Mouse (Mus musculus) liver, embryonic 12.5 days (tissue): ENCODE measurements around the gene Smc4. TPM values are rescaled to one million over a fixed set of nuclear protein-coding genes. Genes with fewer than 3 reads are reported as not detected.
"Not testable (repeated sequence)": the region's sequence is repeated elsewhere in the genome, so short reads cannot be mapped to it uniquely, and the experiment has no call there.

Experiments
- ATAC-seq: fragments of 200-750 bp; cut with Nextera tagmentation; 2 replicates; pipeline ENCODE4 v1.8.0; 2017; ENCODE audit warnings: moderate number of reproducible peaks, mild to moderate bottlenecking, moderate library complexity
- H3K27ac ChIP-seq: fragments of 300-500 bp; sonication (generic); 2 replicates; pipeline ENCODE4 v1.5.1; 2016; ENCODE audit warnings: mild to moderate bottlenecking
- H3K27me3 ChIP-seq: fragments of 300-500 bp; sonication (generic); replicated peaks from 2 replicates; pipeline ENCODE4 v1.6.1; 2016; ENCODE audit warnings: mild to moderate bottlenecking, moderate library complexity
- H3K36me3 ChIP-seq: fragments of 300-500 bp; sonication (generic); 2 replicates; pipeline ENCODE4 v1.6.1; 2016; ENCODE audit warnings: mild to moderate bottlenecking, moderate library complexity
- H3K4me1 ChIP-seq: fragments of 300-500 bp; sonication (generic); 2 replicates; pipeline ENCODE4 v1.6.1; 2016
- H3K4me2 ChIP-seq: fragments of 300-500 bp; sonication (generic); 2 replicates; pipeline ENCODE4 v1.6.1; 2016; ENCODE audit warnings: mild to moderate bottlenecking, moderate library complexity
- H3K4me3 ChIP-seq: fragments of 300-500 bp; sonication (generic); 2 replicates; pipeline ENCODE4 v1.5.1; 2016; ENCODE audit warnings: mild to moderate bottlenecking, moderate library complexity
- H3K9ac ChIP-seq: fragments of 300-500 bp; sonication (generic); 2 replicates; pipeline ENCODE4 v1.6.1; 2016; ENCODE audit warnings: mild to moderate bottlenecking, moderate library complexity
- H3K9me3 ChIP-seq: fragments of 300-500 bp; sonication (generic); replicated peaks from 2 replicates; pipeline ENCODE4 v1.6.1; 2016; ENCODE audit warnings: mild to moderate bottlenecking, moderate library complexity
- WGBS: fragments of 180-500 bp; shearing (Covaris S2); methylation state at CpG from one replicate; pipeline ENCODE4 v1.1.7; 2016; ENCODE audit not compliant: insufficient replicate concordance; 5-methylcytosine and 5-hydroxymethylcytosine counted together
- polyA plus RNA-seq: library from polyadenylated mRNA; unstranded; fragments of >200 nt; fragmentation: Nextera tagmentation; extraction: Ambion mirVana; gene quantifications from 2 replicates; pipeline ENCODE4 v1.2.1, GENCODE M21; 2016

Gene Smc4
- polyA plus RNA-seq, 1 experiment from 2014 or later = 178 TPM

- no peak overlapping the region for H3K9ac ChIP-seq
- H3K36me3 ChIP-seq = 0 out of 2 replicates have a peak, but pooled peaks cover 6% of the 10 kb centered on the region
- ATAC-seq = no peak
- H3K9me3 ChIP-seq = no peaks in the 10 kb centered on the region
- H3K27ac ChIP-seq = no peak overlapping the region
- H3K4me3 ChIP-seq = no peak overlapping the region
- H3K4me1 ChIP-seq = peaks cover 62% of the 10 kb centered on the region
- WGBS = 46% methylated on average over 4 of the region's 4 CpGs
- H3K4me2 ChIP-seq = no peak overlapping the region
- no peaks in the 10 kb centered on the region for H3K27me3 ChIP-seq
These were observed 26.8 kb upstream of the Smc4 start for GRCm38 (mm10) chr3:68977696-68978095.

GRCm38 (mm10) chr3:68979187-68979586 lies 25.4 kb upstream of the Smc4 start:
- peaks cover 61% of the 10 kb centered on the region for H3K4me1 ChIP-seq
- peak; percentile 61 for ATAC-seq
- no peak overlapping the region for H3K9ac ChIP-seq
- no peaks in the 10 kb centered on the region for H3K9me3 ChIP-seq
- peak overlapping the region; percentile 51 for H3K27ac ChIP-seq
- 47% methylated on average over 10 of the region's 10 CpGs for WGBS
- H3K4me2 ChIP-seq = peak overlapping the region; percentile 33
- H3K36me3 ChIP-seq = 0 out of 2 replicates have a peak, but pooled peaks cover 3% of the 10 kb centered on the region
- no peaks in the 10 kb centered on the region for H3K27me3 ChIP-seq
- no peak overlapping the region for H3K4me3 ChIP-seq

GRCm38 (mm10) chr3:68980898-68981297 lies 23.6 kb upstream of the Smc4 start:
- Histone ChIP-seq H3K27ac (no peak overlapping the region), H3K4me2 (no peak overlapping the region), H3K9ac (no peak overlapping the region), H3K9me3 (no peaks in the 10 kb centered on the region), H3K4me1 (peaks cover 46% of the 10 kb centered on the region), H3K36me3 (peaks cover 10% of the 10 kb centered on the region; the same call in 1 of the 2 replicates), H3K27me3 (no peaks in the 10 kb centered on the region), H3K4me3 (no peak overlapping the region)
- ATAC-seq = no peak
- 54% methylated on average over 9 of the region's 9 CpGs for WGBS

GRCm38 (mm10) chr3:68986550-68986949 lies 18.0 kb upstream of the Smc4 start:
- no peak overlapping the region for H3K27ac ChIP-seq
- peaks cover 26% of the 10 kb centered on the region; the same call in 1 of the 2 replicates for H3K36me3 ChIP-seq
- H3K27me3 ChIP-seq = no peaks in the 10 kb centered on the region
- no peak overlapping the region for H3K9ac ChIP-seq
- H3K4me3 ChIP-seq = no peak overlapping the region
- 79% methylated on average over 2 of the region's 2 CpGs for WGBS
- ATAC-seq = no peak
- H3K4me2 ChIP-seq = no peak overlapping the region
- no peaks in the 10 kb centered on the region for H3K4me1 ChIP-seq
- no peaks in the 10 kb centered on the region for H3K9me3 ChIP-seq

DNA sequence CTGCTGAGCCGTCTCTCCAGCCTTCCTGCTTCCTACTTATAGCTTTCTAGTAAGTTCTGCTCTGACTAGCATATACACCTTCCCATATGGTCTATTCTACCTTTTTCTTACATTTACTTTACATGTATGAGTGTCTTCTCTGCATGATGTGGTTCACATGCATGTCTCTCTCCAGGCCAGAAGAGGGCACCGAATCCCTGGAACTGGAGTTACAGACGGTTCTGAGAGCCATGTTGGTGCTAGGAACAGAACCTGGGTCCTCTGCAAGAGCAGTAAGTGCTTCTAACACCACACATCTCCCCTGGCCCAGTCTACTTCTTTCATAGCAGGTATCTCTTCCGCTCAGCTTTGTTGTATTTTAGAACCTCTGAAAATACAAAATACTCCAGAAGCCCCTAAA lies 1.8 kb upstream of the Smc4 start:
- H3K4me2 ChIP-seq = peak overlapping the region; percentile 79
- H3K36me3 ChIP-seq = peaks cover 24% of the 10 kb centered on the region
- H3K27me3 ChIP-seq = no peaks in the 10 kb centered on the region
- H3K9me3 ChIP-seq = no peaks in the 10 kb centered on the region
- peaks cover 16% of the 10 kb centered on the region; the same call in 1 of the 2 replicates for H3K4me1 ChIP-seq
- no peak for ATAC-seq
- H3K27ac ChIP-seq = no peak overlapping the region
- H3K9ac ChIP-seq = no peak overlapping the region
- H3K4me3 ChIP-seq = no peak overlapping the region
- WGBS = 87% methylated on average over 4 of the region's 4 CpGs

DNA sequence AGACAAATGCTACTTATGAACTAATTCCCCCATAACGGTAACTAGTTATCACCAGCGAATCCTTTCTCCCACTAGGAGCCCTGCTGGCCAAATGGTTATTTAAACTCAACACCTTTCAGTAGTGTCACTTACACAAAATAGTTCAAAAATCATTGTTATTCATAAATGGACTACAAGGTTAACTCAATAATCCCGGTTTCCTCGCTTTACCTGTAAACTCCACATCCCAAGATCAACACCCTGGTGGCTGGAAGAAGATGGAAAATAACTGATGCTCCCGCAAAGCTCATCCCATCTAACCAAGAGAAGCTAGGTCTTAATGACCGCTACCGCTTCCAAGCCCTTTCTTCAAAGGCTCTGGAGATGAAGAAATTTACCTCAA lies 492 bp upstream of the Smc4 start:
- Histone ChIP-seq H3K9me3 (no peaks in the 10 kb centered on the region), H3K27ac (peak overlapping the region; percentile 98), H3K27me3 (no peaks in the 10 kb centered on the region), H3K9ac (peak overlapping the region; percentile 74), H3K4me1 (peaks cover 21% of the 10 kb centered on the region), H3K4me2 (peak overlapping the region; percentile 79), H3K4me3 (peak overlapping the region; percentile 100), H3K36me3 (peaks cover 35% of the 10 kb centered on the region)
- ATAC-seq = peak; percentile 8
- under 1% methylated on average over 7 of the region's 7 CpGs for WGBS

DNA sequence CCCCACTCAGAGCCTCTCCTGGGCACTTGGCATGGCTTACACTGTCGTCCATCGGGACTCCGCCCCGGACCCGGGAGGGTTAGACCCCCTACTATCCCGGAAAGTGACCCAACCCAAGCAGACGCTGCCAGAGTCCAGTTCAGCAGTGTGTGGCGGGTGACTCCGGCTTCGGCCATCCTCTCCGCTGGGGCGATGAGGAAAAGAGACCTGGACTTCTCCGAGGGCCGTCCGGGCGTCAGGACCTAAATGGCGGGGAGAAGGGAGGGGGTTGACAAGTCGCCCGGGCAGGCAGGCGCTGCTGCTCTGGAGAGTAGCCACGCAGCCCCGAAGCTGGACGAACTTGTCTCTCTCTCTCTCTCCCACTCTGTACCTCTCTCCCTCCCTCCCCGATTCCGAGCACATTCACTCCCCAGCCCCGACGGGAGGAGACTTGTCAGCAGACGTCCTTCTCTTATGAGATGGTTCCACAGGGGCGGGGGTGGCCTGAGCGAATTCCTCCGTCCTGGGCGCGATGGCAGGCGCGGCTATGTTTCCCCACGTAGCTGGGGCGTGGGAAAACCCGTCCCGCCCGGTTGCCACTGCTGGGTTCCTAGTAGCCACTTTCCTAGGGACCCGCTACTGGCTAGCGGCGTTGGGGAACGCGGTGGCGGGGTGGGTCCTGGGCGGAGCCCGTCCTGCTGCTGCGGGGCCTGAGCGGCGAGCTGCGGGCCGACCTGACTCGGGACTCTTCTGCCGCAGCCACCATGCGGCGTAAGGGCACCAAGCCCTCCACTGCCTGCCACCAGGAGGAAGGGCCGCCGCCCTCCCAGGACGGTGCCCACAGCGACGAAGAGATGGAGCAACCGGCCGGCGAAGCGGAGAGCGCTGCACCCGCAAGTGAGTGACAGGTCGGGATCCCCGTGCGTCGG lies 1.1 kb downstream of the Smc4 start:
- H3K4me1 ChIP-seq = peaks cover 26% of the 10 kb centered on the region
- no peaks in the 10 kb centered on the region for H3K27me3 ChIP-seq
- peak; percentile 72 for ATAC-seq
- peak overlapping the region; percentile 99 for H3K9ac ChIP-seq
- no peaks in the 10 kb centered on the region for H3K9me3 ChIP-seq
- H3K27ac ChIP-seq = peak overlapping the region; percentile 98
- H3K36me3 ChIP-seq = peaks cover 42% of the 10 kb centered on the region
- peak overlapping the region; percentile 100 for H3K4me3 ChIP-seq
- under 1% methylated on average over 72 of the region's 72 CpGs for WGBS
- H3K4me2 ChIP-seq = peak overlapping the region; percentile 79

DNA sequence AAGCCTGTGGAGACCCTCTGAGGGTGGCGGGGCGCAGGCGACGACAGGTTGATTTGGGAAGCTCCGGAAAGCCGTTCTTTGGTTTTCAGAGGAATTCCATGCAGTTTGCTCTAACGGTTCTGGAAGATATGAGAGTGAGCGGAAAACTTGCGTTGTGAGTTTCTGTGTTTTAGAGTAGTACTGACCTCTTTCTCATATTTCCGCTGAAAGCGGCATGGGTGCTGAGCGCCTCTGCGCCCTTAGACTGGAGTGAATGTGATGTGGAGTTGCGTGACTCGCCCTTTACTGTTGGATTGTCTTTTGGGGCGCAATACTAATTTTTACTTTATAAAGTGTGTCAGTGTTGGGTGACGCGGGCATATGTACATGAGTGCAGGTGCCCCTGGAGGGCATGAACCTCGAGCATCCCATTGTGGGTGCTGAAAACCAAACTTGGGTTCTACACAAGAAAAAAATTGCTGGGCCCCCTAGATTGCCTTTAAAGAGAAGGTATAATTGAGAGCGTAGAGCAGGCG lies 1.8 kb downstream of the Smc4 start:
- WGBS = 6% methylated on average over 21 of the region's 21 CpGs
- Histone ChIP-seq H3K4me2 (peak overlapping the region; percentile 79), H3K27me3 (no peaks in the 10 kb centered on the region), H3K9ac (peak overlapping the region; percentile 99), H3K4me3 (peak overlapping the region; percentile 100), H3K36me3 (peaks cover 42% of the 10 kb centered on the region), H3K4me1 (peaks cover 26% of the 10 kb centered on the region), H3K27ac (peak overlapping the region; percentile 98), H3K9me3 (no peaks in the 10 kb centered on the region)
- no peak for ATAC-seq

GRCm38 (mm10) chr3:69008873-69009272 lies 4.3 kb downstream of the Smc4 start:
- 71% methylated on average over 2 of the region's 2 CpGs for WGBS
- H3K27ac ChIP-seq = no peak overlapping the region
- H3K27me3 ChIP-seq = no peaks in the 10 kb centered on the region
- no peak for ATAC-seq
- no peak overlapping the region for H3K4me3 ChIP-seq
- H3K9me3 ChIP-seq = no peaks in the 10 kb centered on the region
- H3K4me1 ChIP-seq = peaks cover 18% of the 10 kb centered on the region
- H3K9ac ChIP-seq = no peak overlapping the region
- peak overlapping the region; percentile 37; the same call in 1 of the 2 replicates for H3K4me2 ChIP-seq
- peaks cover 57% of the 10 kb centered on the region for H3K36me3 ChIP-seq

DNA sequence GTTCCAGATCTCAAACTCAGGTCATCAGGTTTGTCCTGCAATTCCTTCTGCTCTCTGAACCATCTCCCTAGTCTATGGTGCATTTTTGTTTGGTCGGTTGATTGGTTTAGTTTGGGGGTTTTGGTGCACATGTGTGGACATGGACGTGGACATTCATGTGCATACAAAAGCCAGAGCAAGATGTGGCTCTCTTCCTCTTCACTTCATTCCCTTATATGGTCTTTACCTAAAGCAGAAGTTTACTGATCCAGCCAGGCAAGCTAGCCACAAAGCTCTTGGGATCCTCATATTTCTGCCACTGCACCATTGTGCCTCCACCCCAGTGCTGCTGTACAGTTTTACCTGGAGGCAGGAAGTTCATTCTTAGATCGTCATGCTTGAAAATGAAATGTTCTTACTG lies 12.6 kb downstream of the Smc4 start:
- Histone ChIP-seq H3K4me1 (no peaks in the 10 kb centered on the region), H3K4me3 (no peak overlapping the region), H3K9me3 (no peaks in the 10 kb centered on the region), H3K36me3 (peaks cover 97% of the 10 kb centered on the region), H3K27me3 (no peaks in the 10 kb centered on the region), H3K27ac (no peak overlapping the region), H3K9ac (no peak overlapping the region), H3K4me2 (no peak overlapping the region)
- no peak for ATAC-seq
- 86% methylated on average over 3 of the region's 3 CpGs for WGBS

DNA sequence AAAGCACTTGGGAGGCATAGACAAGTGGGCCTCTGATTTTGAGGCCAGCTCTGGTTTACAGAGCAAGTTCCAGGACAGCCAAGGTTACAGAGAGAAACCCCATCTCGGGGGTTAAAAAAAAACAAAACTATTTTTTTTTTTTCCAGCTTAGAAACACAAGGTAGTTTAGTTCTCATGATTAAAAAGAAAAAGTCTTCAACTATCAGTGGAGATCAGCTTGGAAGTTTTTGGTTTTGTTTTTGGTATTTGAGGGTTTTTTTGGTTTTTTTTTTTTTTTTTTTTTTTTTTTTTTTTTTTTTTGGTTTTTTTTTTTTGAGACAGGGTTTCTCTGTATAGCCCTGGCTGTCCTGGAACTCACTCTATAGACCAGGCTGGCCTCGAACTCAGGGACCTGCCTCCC lies 14.1 kb downstream of the Smc4 start:
- peaks cover 96% of the 10 kb centered on the region for H3K36me3 ChIP-seq

GRCm38 (mm10) chr3:69020285-69020684 lies 15.7 kb downstream of the Smc4 start:
- Histone ChIP-seq H3K27ac (no peak overlapping the region), H3K9me3 (no peaks in the 10 kb centered on the region), H3K36me3 (peaks cover 95% of the 10 kb centered on the region), H3K27me3 (no peaks in the 10 kb centered on the region), H3K4me2 (no peak overlapping the region), H3K9ac (no peak overlapping the region), H3K4me1 (no peaks in the 10 kb centered on the region), H3K4me3 (no peak overlapping the region)
- 91% methylated on average over 2 of the region's 2 CpGs for WGBS
- 0 out of 2 replicates have a peak, but pooled peaks have one; percentile 55 for ATAC-seq

More for the DNA sequence above, 14.1 kb downstream of the Smc4 start:
- not testable (repeated sequence) for ATAC-seq, H3K4me3 ChIP-seq, H3K4me1 ChIP-seq, H3K27me3 ChIP-seq, H3K9me3 ChIP-seq, H3K4me2 ChIP-seq, H3K27ac ChIP-seq, H3K9ac ChIP-seq
- WGBS = 87% methylated on average over 2 of the region's 2 CpGs
